Mouse (Mus musculus) CD4-positive, CD25-positive, alpha-beta regulatory T cell, adult 9 weeks (primary cell): ENCODE data around the gene Spert. TPM values are rescaled to one million over a fixed set of nuclear protein-coding genes. Genes with fewer than 3 reads are reported as not detected.

Experiments
- polyA plus RNA-seq: library from polyadenylated mRNA; unstranded; fragments of 100-300 nt; shearing (Covaris generic); gene quantifications from one replicate; pipeline ENCODE4 v1.2.1, GENCODE M21; 2017

Gene Spert
- not detected for polyA plus RNA-seq

GRCm38 (mm10) chr14:75592978-75593377 lies at the start of gene Spert:
Gene Spert, minus strand, starts transcription at chr14:75593116.

GRCm38 (mm10) chr14:75642080-75642479 lies 49.2 kb upstream of the Spert start, which contains the start of gene Erich6b:
Gene Erich6b, plus strand, starts transcription at chr14:75642259.

Other genes with a start within 250 kb of the Spert start
- gene Siah3, start 137.1 kb downstream of the Spert start, polyA plus RNA-seq, result 0.86 TPM
- not detected for gene Erich6b, start 49.1 kb upstream of the Spert start, polyA plus RNA-seq
- 11.3 TPM for gene Cog3, start 161.4 kb upstream of the Spert start, polyA plus RNA-seq
- 19.3 TPM for gene Slc25a30, start 193.9 kb upstream of the Spert start, polyA plus RNA-seq